Mouse (Mus musculus) ovary, postnatal 36 days (tissue): ENCODE measurements around the gene Nr1i3.

Experiments used
- DNase-seq: peaks from one replicate; pipeline ENCODE4 v3.0.0; 2022; ENCODE audit warnings: low spot score, mixed read lengths

Nr1i3 gene

GRCm38 (mm10) chr1:171213801-171214496, at the start of gene Nr1i3:
TSS of gene Nr1i3 (plus strand) at chr1:171213970.
- DNase-seq = no peak

- no peak for DNase-seq
These were observed 49.5 kb upstream of the Nr1i3 start for GRCm38 (mm10) chr1:171164258-171164657.

DNA sequence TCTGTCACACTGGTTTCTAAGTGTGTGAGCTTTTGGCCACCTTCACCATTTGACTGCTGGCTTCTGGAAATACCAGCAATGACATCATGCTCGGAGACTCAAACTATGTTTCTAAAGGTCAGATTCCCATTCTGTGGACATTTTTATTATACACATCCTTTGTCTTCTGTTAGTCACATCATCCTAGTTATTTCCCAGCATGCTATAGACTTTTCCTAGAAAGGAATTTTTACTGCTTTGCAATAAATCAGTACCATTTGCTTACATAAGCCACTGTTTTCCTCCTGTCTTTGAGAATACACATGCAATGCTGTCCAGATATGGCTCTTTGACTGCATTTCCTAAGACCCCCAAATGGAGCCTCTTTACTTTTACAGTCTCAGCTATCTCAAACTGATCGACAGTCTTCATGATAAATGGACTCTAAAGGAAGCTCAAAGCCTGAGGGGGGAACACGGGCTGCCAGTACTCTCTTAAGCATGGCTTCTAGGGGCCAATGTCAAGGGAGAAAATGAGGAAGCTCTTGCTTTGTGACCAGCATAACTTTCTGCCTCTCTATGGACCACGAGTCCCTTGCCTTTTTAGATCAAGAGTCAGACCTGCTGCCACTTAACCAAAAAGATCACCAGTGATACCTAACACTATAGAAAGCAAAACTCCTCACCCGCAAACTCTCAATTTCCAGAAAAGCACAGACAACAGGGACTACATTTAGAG, 48.0 kb upstream of the Nr1i3 start:
- DNase-seq = no peak

- no peak for DNase-seq
These were observed 44.9 kb upstream of the Nr1i3 start for GRCm38 (mm10) chr1:171168906-171169305.

DNA sequence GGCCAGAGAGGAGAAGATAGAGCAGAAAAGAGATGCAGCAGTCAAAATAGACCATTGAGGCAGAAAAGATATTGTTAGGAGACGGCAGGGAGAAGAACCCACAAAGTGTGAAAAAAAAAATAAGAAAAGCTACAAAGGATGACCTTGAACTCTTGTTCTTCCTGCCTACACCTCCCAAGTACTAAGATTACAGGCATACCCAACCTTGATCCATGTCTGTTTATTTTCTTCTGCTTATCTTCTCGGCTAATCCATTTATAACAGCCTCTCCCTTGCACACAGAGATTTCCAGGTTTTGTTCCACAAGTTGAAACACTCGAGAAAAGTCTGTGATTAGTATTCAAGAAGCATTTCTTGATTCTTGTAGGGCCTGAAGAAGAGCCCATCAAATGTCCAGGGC, 43.9 kb upstream of the Nr1i3 start:
- DNase-seq = no peak

- no peak for DNase-seq
These were observed 42.6 kb upstream of the Nr1i3 start for GRCm38 (mm10) chr1:171171138-171171537.

GRCm38 (mm10) chr1:171172779-171173178, 41.0 kb upstream of the Nr1i3 start:
- no peak for DNase-seq

DNA sequence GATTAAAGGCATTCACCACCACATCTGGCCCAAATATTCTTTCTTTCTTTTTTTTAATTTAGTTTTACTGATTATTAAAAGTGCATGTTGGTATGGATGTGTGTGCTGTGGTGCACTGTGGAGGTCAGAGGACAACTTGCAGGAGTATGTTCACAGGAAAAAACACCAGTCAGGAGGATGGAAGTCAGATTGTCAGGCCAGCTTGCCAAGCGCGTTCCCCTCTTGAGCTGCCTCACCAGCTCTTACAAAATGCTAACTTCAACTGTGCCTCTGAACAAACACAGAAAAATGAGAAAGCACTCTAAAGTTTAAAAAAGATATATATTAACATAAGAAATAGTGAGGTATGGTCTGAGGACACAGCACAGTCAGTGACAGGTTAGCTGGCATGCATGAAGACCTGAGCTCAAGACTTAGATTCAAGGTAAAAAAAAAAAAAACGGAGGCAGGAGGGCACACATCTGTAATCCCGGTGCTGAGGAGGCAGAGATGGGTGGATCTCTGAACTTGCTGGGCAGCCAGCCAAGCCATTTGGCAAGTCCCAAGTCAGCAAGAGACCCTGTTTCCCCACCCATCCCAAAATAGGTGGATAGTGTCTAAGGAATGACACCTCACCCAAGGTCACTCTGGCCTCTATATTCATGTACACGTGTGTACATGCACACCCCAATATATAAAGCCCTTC, 34.1 kb upstream of the Nr1i3 start:
- DNase-seq = no peak

- DNase-seq = no peak
These were observed 30.7 kb upstream of the Nr1i3 start for GRCm38 (mm10) chr1:171183025-171183424.

- no peak for DNase-seq
These were observed 30.1 kb upstream of the Nr1i3 start for GRCm38 (mm10) chr1:171183620-171184019.

GRCm38 (mm10) chr1:171184314-171184713, 29.5 kb upstream of the Nr1i3 start:
- no peak for DNase-seq

GRCm38 (mm10) chr1:171185655-171186054, 28.1 kb upstream of the Nr1i3 start:
- DNase-seq = no peak

GRCm38 (mm10) chr1:171187851-171188700, 25.7 kb upstream of the Nr1i3 start:
- DNase-seq = no peak

- peak; percentile 41 for DNase-seq
These were observed 24.7 kb upstream of the Nr1i3 start for GRCm38 (mm10) chr1:171189046-171189445.

- peak; percentile 43 for DNase-seq
These were observed 24.2 kb upstream of the Nr1i3 start for GRCm38 (mm10) chr1:171189476-171190114.

DNA sequence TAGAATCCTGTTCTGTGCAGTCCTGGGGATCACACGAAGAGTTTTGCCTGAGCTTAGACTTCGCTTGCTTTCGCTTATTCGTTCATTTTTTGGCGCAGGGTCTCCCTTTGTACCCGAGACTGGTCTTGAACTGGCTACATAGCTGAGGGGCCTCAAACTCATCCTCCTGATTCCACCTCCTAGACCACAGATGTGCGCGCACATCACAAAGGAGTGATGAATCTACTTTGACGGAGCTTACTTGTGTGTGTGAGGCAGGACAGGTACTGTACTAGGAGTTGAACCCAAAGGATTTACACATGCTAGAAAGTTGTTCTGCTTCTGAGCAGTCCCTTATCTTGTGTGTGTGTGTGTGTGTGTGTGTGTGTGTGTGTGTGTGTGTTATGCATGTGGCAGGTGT, 22.9 kb upstream of the Nr1i3 start:
- no peak for DNase-seq

DNA sequence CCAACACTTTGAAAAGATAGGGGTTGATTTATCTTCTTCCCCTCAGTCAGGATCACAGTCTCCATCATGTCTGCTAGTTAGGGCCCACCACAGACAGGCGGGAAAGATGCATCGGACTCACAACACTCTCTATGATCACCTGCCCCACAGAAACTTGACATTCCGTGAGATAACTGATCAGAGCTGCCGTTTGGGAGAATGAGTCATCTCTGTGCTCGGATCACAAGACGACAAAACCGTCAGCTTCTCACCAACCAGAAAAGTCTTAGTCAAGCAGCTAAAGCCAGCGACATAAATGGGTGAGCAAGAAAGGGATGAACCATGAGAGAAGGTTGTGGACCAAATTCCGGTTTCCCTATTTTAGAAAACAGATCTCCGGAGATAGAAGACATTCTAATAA, 21.5 kb upstream of the Nr1i3 start:
- no peak for DNase-seq

GRCm38 (mm10) chr1:171193093-171193840, 20.5 kb upstream of the Nr1i3 start:
- DNase-seq = no peak

DNA sequence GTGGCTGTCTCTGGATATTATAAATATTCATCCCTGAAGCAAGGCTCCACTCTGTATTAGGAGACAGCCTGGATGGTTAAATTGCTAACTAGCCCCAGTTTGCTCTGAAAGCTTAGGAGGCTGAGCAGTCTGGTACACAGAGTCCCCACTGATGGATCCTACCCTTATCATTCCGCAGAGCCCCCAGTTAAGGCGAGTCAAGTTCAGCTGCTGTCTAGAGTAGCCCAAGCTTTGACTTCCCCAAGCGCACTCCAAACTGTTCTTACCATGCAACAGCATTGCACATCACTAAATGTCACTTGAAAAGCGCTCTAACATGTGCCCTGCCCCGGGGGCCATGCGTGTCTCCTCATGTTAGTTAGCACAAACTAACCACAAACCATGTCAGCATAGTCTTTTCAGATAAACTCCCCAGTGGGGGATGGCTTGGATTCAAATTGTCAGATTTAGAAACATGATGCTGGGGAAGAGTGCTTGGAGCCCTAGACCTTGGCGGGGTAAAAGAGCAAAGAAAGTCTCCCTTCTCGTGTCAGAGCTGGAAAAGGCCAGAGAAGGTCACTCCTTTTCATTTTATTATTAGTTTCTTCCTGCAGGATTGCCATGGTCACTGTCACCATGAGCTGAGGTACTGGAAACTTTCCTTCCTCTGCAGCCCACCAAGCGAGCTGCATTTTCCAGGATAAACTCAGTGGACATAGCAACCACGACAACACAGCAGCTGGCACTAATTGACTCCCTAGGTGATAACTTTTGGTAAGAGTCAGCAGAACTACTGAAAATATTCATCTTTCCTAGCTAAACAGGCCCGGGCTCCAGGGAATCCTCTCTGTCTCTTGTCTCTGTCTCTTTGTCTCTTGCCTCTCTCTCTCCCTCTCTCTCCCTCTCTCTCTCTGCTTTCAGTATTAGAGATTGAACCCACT, 19.6 kb upstream of the Nr1i3 start:
- no peak for DNase-seq
